Comparison of ENCODE assay signal across 25 mouse cellular contexts in genomic region chr7:132654412-132654811, GRCm38 (mm10). TPM values are rescaled to one million over a fixed set of nuclear protein-coding genes. Genes with fewer than 3 reads are reported as not detected.
DNase-seq lines count a peak whose midpoint lies in the region; ATAC-seq lines count a peak whose summit lies in the region.
"Had no signal": no experiment of that assay in that cellular context is flagged by ENCODE, and none has a peak within 500 bp of the region (broad histone marks: within the 10 kb centered on the region; RNA-seq: fewer than 3 reads in every experiment).

No protein-coding gene starts in this region.

- no peaks in the 10 kb centered on the region for H3K36me3 ChIP-seq in heart, embryonic 11.5 days (ENCODE audit: control insufficient read depth, insufficient read depth, low read length)
- H3K36me3 ChIP-seq in heart, embryonic 16.5 days (ENCODE audit: control insufficient read depth, insufficient read depth) = no peaks in the 10 kb centered on the region
- H3K36me3 ChIP-seq: embryonic facial prominence, embryonic 12.5 days; forebrain, embryonic 15.5 days; G1E; hindbrain, embryonic 10.5 days; intestine, embryonic 15.5 days had no signal

- peak overlapping the region; percentile 50; the same call in 1 of the 2 replicates for H3K27ac ChIP-seq in heart, embryonic 11.5 days (ENCODE audit: low read depth, low read length)
- no peak overlapping the region; the same call in 1 of the 2 replicates for H3K27ac ChIP-seq in heart, embryonic 16.5 days (ENCODE audit: low read length)
- H3K27ac ChIP-seq: embryonic facial prominence, embryonic 12.5 days; forebrain, embryonic 15.5 days; hindbrain, embryonic 10.5 days; hindbrain, embryonic 14.5 days; intestine, embryonic 15.5 days had no signal

- ATAC-seq in heart, embryonic 11.5 days (replicated peaks; ENCODE audit: insufficient number of reproducible peaks, low FRiP score, low TSS enrichment) = no peak; the same call in 1 of the 2 replicates
- ATAC-seq in heart, embryonic 16.5 days (replicated peaks; ENCODE audit: extremely low read depth, insufficient read depth, low FRiP score) = no peak
- ATAC-seq: CD4-positive, CD25-positive, alpha-beta regulatory T cell, adult 4 months; forebrain, embryonic 15.5 days; intestine, embryonic 15.5 days had no signal

- H3K4me3 ChIP-seq in heart, embryonic 11.5 days (ENCODE audit: low read depth, low read length) = no peak overlapping the region
- H3K4me3 ChIP-seq in heart, embryonic 16.5 days (ENCODE audit: low read length) = no peak overlapping the region
- H3K4me3 ChIP-seq: embryonic facial prominence, embryonic 12.5 days; forebrain, embryonic 15.5 days; hindbrain, embryonic 10.5 days; intestine, embryonic 15.5 days had no signal

- peak; percentile 66 for DNase-seq in gastrocnemius, adult 18-20 months (ENCODE audit: low spot score)
- no peak for DNase-seq in gastrocnemius, postnatal 10 days
- DNase-seq in heart, adult 9 months (ENCODE audit: low spot score in 2 of 2) = no peak
- DNase-seq in heart, adult 11 months = no peak
- no peak for DNase-seq in thymus, postnatal 0 days (ENCODE audit: low spot score)
- DNase-seq: adrenal gland, adult 8-10 months; adrenal gland, postnatal 36 days; B cell, adult 2 months; cerebellum, adult 11 months; cerebellum, adult 8-10 months; cerebellum, postnatal 14 days; kidney, adult 18-20 months had no signal

- 62% methylated on average over 3 of the region's 3 CpGs for WGBS in heart, embryonic 11.5 days (ENCODE audit: insufficient replicate concordance)
- WGBS in heart, embryonic 16.5 days = 73% methylated on average over 3 of the region's 3 CpGs

- no peaks in the 10 kb centered on the region for H3K9me3 ChIP-seq in heart, embryonic 11.5 days (replicated peaks; ENCODE audit: control insufficient read depth, low read length)
- no peaks in the 10 kb centered on the region for H3K9me3 ChIP-seq in heart, embryonic 16.5 days (replicated peaks; ENCODE audit: control insufficient read depth, low read length)
- H3K9me3 ChIP-seq: embryonic facial prominence, embryonic 12.5 days; forebrain, embryonic 15.5 days; G1E; hindbrain, embryonic 10.5 days; intestine, embryonic 15.5 days had no signal

- H3K27me3 ChIP-seq in heart, embryonic 11.5 days (ENCODE audit: control insufficient read depth, insufficient read depth, low read length) = no peaks in the 10 kb centered on the region
- no peaks in the 10 kb centered on the region for H3K27me3 ChIP-seq in heart, embryonic 16.5 days (ENCODE audit: control insufficient read depth, insufficient read depth, low read length)
- H3K27me3 ChIP-seq: embryonic facial prominence, embryonic 12.5 days; forebrain, embryonic 15.5 days; intestine, embryonic 15.5 days had no signal

- H3K9ac ChIP-seq in heart, embryonic 11.5 days (ENCODE audit: low read depth, low read length) = peak overlapping the region; percentile 43; the same call in 1 of the 2 replicates
- H3K9ac ChIP-seq in heart, embryonic 16.5 days (ENCODE audit: low read length) = peak overlapping the region; percentile 7; the same call in 1 of the 2 replicates
- H3K9ac ChIP-seq: embryonic facial prominence, embryonic 12.5 days; forebrain, embryonic 15.5 days; hindbrain, embryonic 14.5 days; intestine, embryonic 15.5 days had no signal

- H3K4me2 ChIP-seq in heart, embryonic 11.5 days = no peak overlapping the region
- no peak overlapping the region for H3K4me2 ChIP-seq in heart, embryonic 16.5 days (ENCODE audit: low read depth, low read length)
- H3K4me2 ChIP-seq: embryonic facial prominence, embryonic 12.5 days; forebrain, embryonic 15.5 days; hindbrain, embryonic 14.5 days; intestine, embryonic 15.5 days had no signal

- H3K4me1 ChIP-seq in heart, embryonic 11.5 days (ENCODE audit: control insufficient read depth, insufficient read depth, low read length) = peaks cover 31% of the 10 kb centered on the region
- H3K4me1 ChIP-seq in heart, embryonic 16.5 days (ENCODE audit: control insufficient read depth, insufficient read depth, low read length) = peaks cover 30% of the 10 kb centered on the region

RNA-seq across cellular contexts. Expression of gene Lhpp, which starts 44.0 kb away (rescaled TPM):
- total RNA-seq in gastrocnemius, adult 18-20 months (2021) = 10 to 100 TPM; 11.6 to 17.7 TPM
- total RNA-seq in gastrocnemius, postnatal 10 days (2021) = 10 to 100 TPM in 1 of 2 experiments, 1 to 10 TPM in 1; 9.6 to 11.7 TPM
- 21.2 and 21.9 TPM in 2 replicates for polyA plus RNA-seq in heart, embryonic 11.5 days (2014; fragmentation: Nextera tagmentation; extraction: Ambion mirVana)
- polyA plus RNA-seq in heart, embryonic 16.5 days (2015; fragmentation: Nextera tagmentation; extraction: Ambion mirVana) = 23.7 and 25.1 TPM in 2 replicates
- 7.5 and 8.8 TPM in 2 replicates for polyA plus RNA-seq in thymus, postnatal 0 days (2015; fragmentation: Nextera tagmentation; extraction: Ambion mirVana)

RNA-seq across cellular contexts. Expression of gene Nkx1-2, which starts 55.0 kb away (rescaled TPM):
- total RNA-seq in gastrocnemius, adult 18-20 months (2021) = not detected
- total RNA-seq in gastrocnemius, postnatal 10 days (2021) = not detected
- 0.04 TPM in 1 of 2 replicates, not detected in the other for polyA plus RNA-seq in heart, embryonic 11.5 days (2014; fragmentation: Nextera tagmentation; extraction: Ambion mirVana)
- not detected in 2 replicates for polyA plus RNA-seq in heart, embryonic 16.5 days (2015; fragmentation: Nextera tagmentation; extraction: Ambion mirVana)
- 0.05 TPM in 1 of 2 replicates, not detected in the other for polyA plus RNA-seq in thymus, postnatal 0 days (2015; fragmentation: Nextera tagmentation; extraction: Ambion mirVana)
- total RNA-seq: adrenal gland, adult 8-10 months; adrenal gland, postnatal 36 days; granulocyte monocyte progenitor cell, adult 5-6 weeks; heart, postnatal 25 days had no signal
- polyA plus RNA-seq: CD4-positive, CD25-positive, alpha-beta regulatory T cell, adult 4 months; forebrain, embryonic 11.5 days; G1E; kidney, embryonic 14.5 days had no signal
